Mouse (Mus musculus) lung, postnatal 25 days (tissue): ENCODE data around the gene Zfp746.

Experiments used
- DNase-seq: peaks from one replicate; pipeline ENCODE4 v3.0.0; 2022; ENCODE audit warnings: low spot score

Gene Zfp746

GRCm38 (mm10) chr6:48047114-48047449 is 39.3 kb downstream of the Zfp746 start:
- peak; percentile 4 for DNase-seq

- no peak for DNase-seq
Observed at GRCm38 (mm10) chr6:48032661-48033060, 53.7 kb downstream of the Zfp746 start.

- DNase-seq, result no peak
Observed at GRCm38 (mm10) chr6:48025905-48026660, 60.3 kb downstream of the Zfp746 start.

- DNase-seq, result no peak
Observed at GRCm38 (mm10) chr6:48024994-48025345, 61.4 kb downstream of the Zfp746 start.

GRCm38 (mm10) chr6:48024330-48024993 is 61.9 kb downstream of the Zfp746 start:
- no peak for DNase-seq

- no peak for DNase-seq
Observed at GRCm38 (mm10) chr6:48022672-48023071, 63.7 kb downstream of the Zfp746 start.

- DNase-seq, result no peak
Observed at GRCm38 (mm10) chr6:48021678-48022077, 64.7 kb downstream of the Zfp746 start.

- no peak for DNase-seq
Observed at GRCm38 (mm10) chr6:48020006-48020405, 66.4 kb downstream of the Zfp746 start.

- no peak for DNase-seq
Observed at GRCm38 (mm10) chr6:48016841-48017240, 69.6 kb downstream of the Zfp746 start.

- DNase-seq, result peak; percentile 62
Observed at GRCm38 (mm10) chr6:48016090-48016521, 70.3 kb downstream of the Zfp746 start.
